Mouse (Mus musculus): ENCODE data around the gene Tmem72. TPM values are rescaled to one million over a fixed set of nuclear protein-coding genes. Genes with fewer than 3 reads are reported as not detected.

Gene Tmem72
- total RNA-seq (2015; ENCODE audit: low replicate concordance) (under 0.01 and 0.42 TPM in 2 replicates), total RNA-seq (2017; ENCODE audit: low replicate concordance) (0.08 and 0.13 TPM in 2 replicates)

- no peak for ATAC-seq (replicated peaks; ENCODE audit: low FRiP score, poor library complexity, severe bottlenecking)
Measured at GRCm38 (mm10) chr6:116716666-116717065, at the start of gene Tmem72. Gene Tmem72, minus strand, starts transcription at chr6:116716913.

DNA sequence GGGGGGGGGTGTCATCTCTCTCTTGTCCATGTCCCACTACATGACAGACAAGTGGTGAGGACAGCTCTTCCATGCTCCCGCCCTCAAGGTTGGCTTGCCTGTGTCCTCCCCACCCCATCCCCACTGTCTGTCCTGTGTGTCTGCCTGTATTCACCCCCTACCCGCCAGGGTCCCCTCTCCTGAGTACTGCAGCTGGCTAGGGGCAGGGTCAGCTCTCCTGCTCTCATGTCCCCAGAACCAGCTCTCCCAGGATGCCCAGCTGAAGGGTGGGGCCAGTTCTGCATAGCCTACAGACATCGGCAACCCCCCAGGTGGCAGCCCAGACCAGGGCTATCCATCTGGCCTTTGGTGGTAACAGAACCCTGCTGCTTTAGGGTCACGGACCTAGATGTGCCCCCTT lies 47.8 kb upstream of the Tmem72 start:
- ATAC-seq (replicated peaks; ENCODE audit: low FRiP score, poor library complexity, severe bottlenecking): no peak

- no peak for ATAC-seq (replicated peaks; ENCODE audit: low FRiP score, poor library complexity, severe bottlenecking)
Measured at GRCm38 (mm10) chr6:116762333-116762732, 45.6 kb upstream of the Tmem72 start.

GRCm38 (mm10) chr6:116760181-116760580 lies 43.5 kb upstream of the Tmem72 start:
- ATAC-seq (replicated peaks; ENCODE audit: low FRiP score, poor library complexity, severe bottlenecking): no peak

- ATAC-seq (replicated peaks; ENCODE audit: low FRiP score, poor library complexity, severe bottlenecking): no peak
Measured at GRCm38 (mm10) chr6:116756364-116756763, 39.7 kb upstream of the Tmem72 start.

GRCm38 (mm10) chr6:116738046-116738445 lies 21.3 kb upstream of the Tmem72 start:
- no peak for ATAC-seq (replicated peaks; ENCODE audit: low FRiP score, poor library complexity, severe bottlenecking)

DNA sequence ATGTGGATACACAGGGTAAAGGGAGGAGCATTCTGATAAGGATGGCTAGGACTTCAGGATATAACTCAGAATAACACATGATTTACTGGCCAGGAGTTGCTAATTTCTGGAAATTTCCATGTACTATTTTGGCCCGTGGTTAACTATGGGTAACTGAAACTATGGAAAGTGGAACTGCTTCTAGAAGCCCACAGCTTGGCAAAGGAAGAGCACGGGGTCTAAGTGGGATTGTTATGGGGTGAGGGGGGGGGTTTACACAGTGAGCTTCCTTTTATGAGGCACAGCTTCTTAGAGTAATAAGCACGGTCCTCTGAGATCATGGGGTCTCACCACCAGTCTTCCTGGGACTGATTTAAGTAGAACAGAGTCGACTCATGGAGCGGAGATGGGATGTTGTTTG lies 18.6 kb upstream of the Tmem72 start:
- no peak for ATAC-seq (replicated peaks; ENCODE audit: low FRiP score, poor library complexity, severe bottlenecking)

- ATAC-seq (replicated peaks; ENCODE audit: low FRiP score, poor library complexity, severe bottlenecking): no peak
Measured at GRCm38 (mm10) chr6:116733577-116733976, 16.9 kb upstream of the Tmem72 start.

DNA sequence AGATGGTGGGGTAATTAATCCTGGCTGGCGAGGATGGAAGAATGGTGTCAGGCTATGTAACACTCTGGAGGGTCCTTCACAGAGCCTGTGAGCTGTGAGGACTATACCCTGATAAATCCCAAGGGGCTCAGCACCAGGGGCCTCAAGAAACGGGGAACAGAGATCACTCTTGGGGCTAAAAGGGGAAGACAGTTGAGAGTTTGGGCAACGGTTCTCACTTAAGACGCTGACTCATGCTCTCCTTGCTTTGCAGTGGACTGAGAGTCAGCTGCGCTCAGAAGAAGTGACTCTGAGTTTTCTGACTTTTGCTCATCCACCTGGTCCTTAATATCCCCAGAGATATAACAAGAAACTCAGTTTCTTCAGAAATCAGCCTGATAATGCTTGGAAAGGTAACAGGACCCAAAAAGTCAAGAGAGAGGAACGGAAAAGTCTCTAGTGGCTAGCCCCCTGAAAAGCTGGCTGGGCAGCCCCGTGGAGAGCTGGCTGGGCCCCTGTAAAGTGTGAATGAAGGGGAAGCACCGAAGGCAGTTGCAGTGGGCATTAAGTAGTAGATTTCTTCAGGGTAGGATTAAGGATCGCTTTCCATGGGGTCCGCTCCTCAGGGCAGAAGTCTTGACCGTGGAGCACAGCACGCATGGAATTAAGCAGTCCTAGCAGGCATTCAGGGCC lies 7.9 kb upstream of the Tmem72 start:
- no peak for ATAC-seq (replicated peaks; ENCODE audit: low FRiP score, poor library complexity, severe bottlenecking)

DNA sequence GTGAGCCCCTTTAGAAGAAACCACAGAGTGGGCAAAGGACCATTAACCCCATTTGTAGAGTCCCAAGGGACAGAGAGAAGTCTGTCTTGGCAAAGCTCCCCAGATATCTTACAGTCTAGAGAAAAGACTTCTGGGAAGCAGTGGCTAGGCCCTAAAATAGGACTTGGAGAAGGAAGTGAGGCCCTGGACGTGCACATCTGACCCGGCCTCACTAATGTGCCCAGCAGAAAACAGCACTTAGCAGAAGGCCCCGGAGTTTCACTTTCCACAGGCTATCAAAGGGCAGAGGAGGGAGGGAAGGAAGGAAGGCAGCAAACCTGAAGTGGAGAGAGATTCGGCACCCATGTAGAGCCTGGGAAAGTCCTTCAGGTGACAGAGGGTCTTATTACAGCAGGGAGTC lies 2.2 kb upstream of the Tmem72 start:
- no peak for ATAC-seq (replicated peaks; ENCODE audit: low FRiP score, poor library complexity, severe bottlenecking)

DNA sequence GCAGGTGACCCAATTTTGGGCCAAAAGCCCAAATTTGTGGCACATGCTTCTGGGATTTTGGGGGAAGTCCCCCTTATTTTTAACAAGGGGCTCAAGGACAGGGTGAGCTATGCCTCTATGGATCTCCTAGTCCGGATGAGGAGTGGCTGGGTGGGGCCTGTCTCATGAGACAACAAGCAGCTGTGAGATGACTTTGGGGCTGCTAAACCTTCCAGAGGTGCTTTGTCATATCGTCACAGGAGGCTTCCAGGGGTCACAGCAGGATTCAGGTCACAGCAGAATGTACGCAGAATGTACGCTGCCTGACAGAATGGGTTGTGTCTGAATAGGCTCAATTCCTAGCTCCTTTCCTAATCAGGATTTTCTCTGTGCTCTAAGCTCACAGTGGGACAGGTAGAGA lies 1.6 kb upstream of the Tmem72 start:
- no peak for ATAC-seq (replicated peaks; ENCODE audit: low FRiP score, poor library complexity, severe bottlenecking)

DNA sequence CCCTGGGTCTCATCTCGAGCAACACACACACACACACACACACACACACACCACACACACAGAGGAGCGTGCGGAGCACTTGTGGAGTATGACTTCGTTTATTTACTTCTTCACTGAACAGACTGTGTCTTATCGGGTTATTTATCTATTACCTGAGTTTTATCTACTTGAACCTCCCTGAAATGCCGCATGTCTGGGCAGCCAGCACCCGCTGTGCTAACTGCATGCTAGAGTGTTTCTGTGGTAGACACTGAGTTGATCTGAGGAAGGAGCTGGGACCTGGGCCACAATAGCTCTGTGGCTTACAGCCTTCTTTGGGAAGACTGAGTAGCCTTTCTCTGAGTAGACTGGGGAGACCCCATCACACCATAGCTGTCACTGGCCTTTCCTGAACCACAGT lies 1.1 kb upstream of the Tmem72 start:
- ATAC-seq (replicated peaks; ENCODE audit: low FRiP score, poor library complexity, severe bottlenecking): no peak

DNA sequence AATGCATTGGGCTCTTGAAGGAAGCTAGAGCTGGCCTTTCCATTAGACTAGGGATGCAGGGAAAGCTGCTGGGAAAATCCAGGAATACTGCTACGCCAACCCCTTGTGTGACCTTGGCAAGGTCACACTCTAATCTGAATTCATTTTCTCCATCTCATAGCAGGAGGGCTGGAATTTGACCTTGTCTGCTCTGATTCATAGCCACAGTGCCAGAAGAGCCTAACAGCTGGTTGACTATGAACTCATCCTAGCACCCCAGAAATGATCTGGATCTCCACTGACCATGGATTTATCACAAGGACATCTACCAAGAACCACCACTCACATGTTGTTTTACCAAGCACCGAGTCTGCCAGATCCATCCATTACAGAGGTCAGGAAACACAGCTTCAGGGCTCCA lies 1.5 kb downstream of the Tmem72 start:
- no peak for ATAC-seq (replicated peaks; ENCODE audit: low FRiP score, poor library complexity, severe bottlenecking)

GRCm38 (mm10) chr6:116714576-116714975 lies 2.1 kb downstream of the Tmem72 start:
- no peak for ATAC-seq (replicated peaks; ENCODE audit: low FRiP score, poor library complexity, severe bottlenecking)

- ATAC-seq (replicated peaks; ENCODE audit: low FRiP score, poor library complexity, severe bottlenecking): no peak
Measured at GRCm38 (mm10) chr6:116713966-116714365, 2.7 kb downstream of the Tmem72 start.

GRCm38 (mm10) chr6:116712503-116712902 lies 4.2 kb downstream of the Tmem72 start:
- no peak for ATAC-seq (replicated peaks; ENCODE audit: low FRiP score, poor library complexity, severe bottlenecking)

DNA sequence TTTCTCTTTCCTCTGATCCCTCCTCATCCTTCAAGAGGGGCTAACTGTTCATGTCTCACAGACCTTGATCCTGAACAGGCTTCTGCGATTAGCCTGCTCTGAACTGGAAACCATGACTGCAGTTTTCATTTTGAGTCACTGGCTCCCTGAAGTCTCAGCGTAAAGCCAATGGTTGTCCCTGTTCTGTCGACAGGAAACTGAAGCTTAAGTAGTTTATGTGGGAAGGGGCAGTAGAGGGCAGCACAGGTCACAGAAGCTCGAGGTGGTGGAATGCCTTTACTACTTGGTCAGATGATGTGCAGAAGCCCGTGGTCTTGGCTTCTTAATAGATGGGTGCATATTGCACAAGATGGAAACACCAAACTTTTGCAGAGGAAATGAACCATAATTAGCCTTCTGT lies 4.7 kb downstream of the Tmem72 start:
- no peak for ATAC-seq (replicated peaks; ENCODE audit: low FRiP score, poor library complexity, severe bottlenecking)

DNA sequence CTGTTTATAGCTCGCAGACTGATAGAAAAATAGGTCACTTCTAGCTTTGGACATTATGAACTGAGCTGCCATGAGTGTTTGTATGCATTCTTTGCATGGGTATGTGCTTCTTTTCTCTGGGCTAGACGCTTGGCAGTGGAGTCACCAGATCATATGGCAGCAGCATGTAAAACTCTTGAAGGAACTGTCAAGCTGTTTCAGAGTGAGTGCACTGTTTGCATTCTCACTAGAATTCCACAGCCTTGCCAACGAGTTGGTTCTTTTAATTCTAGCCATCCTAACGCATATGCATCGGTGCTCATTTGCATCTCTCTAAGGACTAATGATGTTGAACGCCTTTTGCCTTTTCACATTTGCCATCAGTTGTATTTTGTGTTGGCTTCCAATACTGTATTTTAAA lies 12.4 kb downstream of the Tmem72 start:
- ATAC-seq (replicated peaks; ENCODE audit: low FRiP score, poor library complexity, severe bottlenecking): no peak

DNA sequence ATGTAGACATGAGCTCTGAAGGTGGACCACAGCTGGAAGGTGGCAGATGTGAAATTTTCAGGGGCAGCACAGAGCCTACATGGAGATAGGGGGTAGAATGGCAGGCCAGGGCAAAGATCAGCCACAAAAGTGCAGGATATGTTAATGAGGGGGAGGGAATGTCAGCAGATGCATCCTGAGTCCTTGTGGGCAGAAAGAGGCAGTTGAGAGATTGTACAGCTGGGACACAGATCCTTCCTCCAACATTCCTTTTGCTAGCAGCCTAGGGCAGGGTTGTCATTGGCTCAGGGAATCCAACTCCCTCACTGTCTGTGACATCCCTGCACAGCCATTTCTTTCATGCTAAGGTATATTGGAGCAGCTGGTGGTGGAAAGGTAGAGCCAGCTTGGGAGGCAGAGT lies 15.9 kb downstream of the Tmem72 start:
- no peak for ATAC-seq (replicated peaks; ENCODE audit: low FRiP score, poor library complexity, severe bottlenecking)

- ATAC-seq (replicated peaks; ENCODE audit: low FRiP score, poor library complexity, severe bottlenecking): no peak
Measured at GRCm38 (mm10) chr6:116697896-116698425, 18.8 kb downstream of the Tmem72 start.

DNA sequence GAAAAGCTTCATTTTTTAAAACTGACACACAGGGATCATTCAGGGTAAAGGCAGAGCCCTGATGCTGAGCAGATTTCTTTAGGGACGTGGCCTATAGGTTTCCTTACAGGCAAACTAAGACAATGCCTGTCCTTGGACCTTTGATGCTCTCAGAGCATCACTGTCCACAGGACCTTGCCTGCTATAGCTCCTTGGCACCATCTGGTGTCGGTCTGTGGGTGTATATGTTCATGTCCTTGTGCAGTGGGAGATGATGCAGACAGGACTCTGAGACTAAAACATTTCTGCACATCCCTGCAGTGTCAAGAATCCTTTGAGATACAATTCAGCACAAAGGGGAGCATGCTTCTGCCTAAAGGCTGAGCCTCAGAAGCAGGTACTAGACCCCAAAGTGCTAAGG lies 19.3 kb downstream of the Tmem72 start:
- ATAC-seq (replicated peaks; ENCODE audit: low FRiP score, poor library complexity, severe bottlenecking): no peak

DNA sequence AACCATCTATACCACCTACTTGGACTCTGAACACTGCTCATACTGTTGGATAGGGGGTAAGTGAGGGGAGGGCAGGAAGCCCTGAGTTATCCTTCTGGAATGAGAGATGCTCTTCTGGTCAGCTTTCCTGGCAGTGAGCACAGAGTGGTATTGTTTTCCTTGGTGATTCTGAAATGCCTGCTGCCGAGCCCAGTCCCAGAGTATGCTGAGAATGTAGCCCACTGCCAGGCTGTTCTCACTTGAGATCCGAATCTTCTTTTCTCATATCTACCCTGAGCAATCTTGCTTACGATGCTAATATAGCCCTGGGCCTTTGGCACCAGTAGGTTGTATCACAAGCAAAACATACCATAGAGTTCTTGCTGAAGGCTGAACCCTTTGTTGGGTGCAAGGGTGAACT lies 22.4 kb downstream of the Tmem72 start:
- ATAC-seq (replicated peaks; ENCODE audit: low FRiP score, poor library complexity, severe bottlenecking): no peak

Data from erythroid progenitor cell, adult 5-6 weeks (primary cell).